Mouse (Mus musculus) heart, embryonic 14.5 days (tissue): ENCODE measurements at regions not wholly inside any gene's neighbourhood (a gene's known extent, or its start where the extent isn't known, plus 50 kb on each side); places are given as distances from the start of the nearest gene placed in this dataset.

ENCODE experiments used
- ATAC-seq: fragments of 200-750 bp; cut with Nextera tagmentation; 2 replicates; pipeline ENCODE4 v1.8.0; 2017; ENCODE audit warnings: low read depth, moderate TSS enrichment; ENCODE audit not compliant: insufficient number of reproducible peaks, insufficient read depth, low FRiP score
- H3K27ac ChIP-seq, 2 experiments: fragments of 200-500 bp in 1 of 2; fragments of 300-500 bp in 1 of 2; sonication (generic) in 1 of 2; replicated peaks in 1 of 2; 2 replicates each; pipeline ENCODE4 v1.5.1; 2012 to 2014; ENCODE audit warnings: low read depth in 2 of 2, low read length in 2 of 2, control low read depth in 1 of 2, mild to moderate bottlenecking in 1 of 2, mixed read lengths in 1 of 2; ENCODE audit not compliant: control insufficient read depth in 1 of 2, insufficient read depth in 1 of 2
- H3K27me3 ChIP-seq: fragments of 300-500 bp; sonication (generic); 2 replicates; pipeline ENCODE4 v1.6.1; 2014; ENCODE audit warnings: mild to moderate bottlenecking, low read length, control low read depth; ENCODE audit not compliant: control insufficient read depth, insufficient read depth
- H3K36me3 ChIP-seq: fragments of 300-500 bp; sonication (generic); 2 replicates; pipeline ENCODE4 v1.6.1; 2014; ENCODE audit warnings: mild to moderate bottlenecking, control low read depth, low read length, mixed read lengths; ENCODE audit not compliant: control insufficient read depth, insufficient read depth
- H3K4me1 ChIP-seq, 2 experiments: fragments of 200-500 bp in 1 of 2; fragments of 300-500 bp in 1 of 2; sonication (generic) in 1 of 2; 2 replicates each; pipeline ENCODE4 v1.6.1; 2012 to 2014; ENCODE audit warnings: low read length in 2 of 2, control low read depth in 1 of 2, mixed read lengths in 1 of 2; ENCODE audit not compliant: control insufficient read depth in 2 of 2, insufficient read depth in 2 of 2
- H3K4me2 ChIP-seq: fragments of 300-500 bp; sonication (generic); 2 replicates; pipeline ENCODE4 v1.6.1; 2014; ENCODE audit warnings: mild to moderate bottlenecking, low read length
- H3K4me3 ChIP-seq, 2 experiments: fragments of 200-500 bp in 1 of 2; fragments of 300-500 bp in 1 of 2; sonication (generic) in 1 of 2; 2 replicates each; pipeline ENCODE4 v1.5.1; 2012 to 2014; ENCODE audit warnings: low read length in 2 of 2, mild to moderate bottlenecking in 2 of 2, control low read depth in 1 of 2, low read depth in 1 of 2, moderate library complexity in 1 of 2; ENCODE audit not compliant: control insufficient read depth in 1 of 2, insufficient read depth in 1 of 2
- H3K9ac ChIP-seq: fragments of 300-500 bp; sonication (generic); 2 replicates; pipeline ENCODE4 v1.6.1; 2014; ENCODE audit warnings: mild to moderate bottlenecking, low read length
- H3K9me3 ChIP-seq: fragments of 300-500 bp; sonication (generic); 2 replicates; pipeline ENCODE4 v1.6.1; 2016; ENCODE audit warnings: low read length, control low read depth; ENCODE audit not compliant: control insufficient read depth
- WGBS: fragments of 180-500 bp; shearing (Covaris S2); extraction: QIAGEN DNeasy Blood & Tissue Kit; methylation state at CpG from one replicate; pipeline ENCODE4 v1.1.7; 2014; 5-methylcytosine and 5-hydroxymethylcytosine counted together

GRCm38 (mm10) chr19:54783729-54784128 lies 343.3 kb downstream of the Gpam start:
- no peak overlapping the region for H3K9ac ChIP-seq
- no peak overlapping the region for H3K27ac ChIP-seq
- H3K9me3 ChIP-seq, result no peaks in the 10 kb centered on the region
- no peak overlapping the region for H3K4me2 ChIP-seq
- WGBS, result 71% methylated on average over 1 of the region's 1 CpGs
- ATAC-seq, result no peak
- no peaks in the 10 kb centered on the region for H3K27me3 ChIP-seq
- no peaks in the 10 kb centered on the region for H3K4me1 ChIP-seq
- H3K36me3 ChIP-seq, result no peaks in the 10 kb centered on the region
- H3K4me3 ChIP-seq, result no peak overlapping the region

- Histone ChIP-seq H3K27ac (no peak overlapping the region), H3K4me2 (no peak overlapping the region), H3K27me3 (no peaks in the 10 kb centered on the region), H3K36me3 (no peaks in the 10 kb centered on the region), H3K9ac (no peak overlapping the region), H3K4me3 (no peak overlapping the region), H3K9me3 (no peaks in the 10 kb centered on the region), H3K4me1 (peaks cover 0 to 9% of the 10 kb centered on the region in 2 experiments; a peak in 2 of 4 replicates)
- WGBS, result 86% methylated on average over 5 of the region's 5 CpGs
- no peak for ATAC-seq
Observed at GRCm38 (mm10) chr19:54757761-54758160, 369.3 kb downstream of the Gpam start.

GRCm38 (mm10) chr19:54756681-54757257 lies 370.3 kb downstream of the Gpam start:
- no peak for ATAC-seq
- peak overlapping the region; percentile 28; the same call in 1 of the 2 replicates for H3K4me2 ChIP-seq
- H3K27ac ChIP-seq, result peak overlapping the region in 1 of 2 experiments; percentile 1; a peak in 1 of 4 replicates
- no peaks in the 10 kb centered on the region for H3K36me3 ChIP-seq
- H3K4me3 ChIP-seq, result no peak overlapping the region
- no peak overlapping the region for H3K9ac ChIP-seq
- H3K27me3 ChIP-seq, result no peaks in the 10 kb centered on the region
- no peaks in the 10 kb centered on the region for H3K9me3 ChIP-seq
- peaks cover 0 to 9% of the 10 kb centered on the region in 2 experiments; a peak in 2 of 4 replicates for H3K4me1 ChIP-seq
- WGBS, result 22% methylated on average over 8 of the region's 8 CpGs

GRCm38 (mm10) chr19:54755451-54755850 lies 371.6 kb downstream of the Gpam start:
- Histone ChIP-seq H3K9me3 (no peaks in the 10 kb centered on the region), H3K4me3 (no peak overlapping the region), H3K27me3 (no peaks in the 10 kb centered on the region), H3K36me3 (no peaks in the 10 kb centered on the region), H3K9ac (no peak overlapping the region), H3K4me2 (no peak overlapping the region), H3K27ac (no peak overlapping the region), H3K4me1 (peaks cover 0 to 9% of the 10 kb centered on the region in 2 experiments; a peak in 2 of 4 replicates)
- no peak for ATAC-seq
- WGBS, result 76% methylated on average over 2 of the region's 2 CpGs

GRCm38 (mm10) chr19:54733938-54734337 lies 393.1 kb downstream of the Gpam start:
- Histone ChIP-seq H3K27me3 (no peaks in the 10 kb centered on the region), H3K4me1 (no peaks in the 10 kb centered on the region), H3K4me2 (no peak overlapping the region), H3K27ac (no peak overlapping the region), H3K9me3 (no peaks in the 10 kb centered on the region), H3K36me3 (no peaks in the 10 kb centered on the region), H3K4me3 (no peak overlapping the region), H3K9ac (no peak overlapping the region)
- ATAC-seq, result no peak
- 65% methylated on average over 2 of the region's 2 CpGs for WGBS

GRCm38 (mm10) chr19:54731749-54732148 lies 395.3 kb downstream of the Gpam start:
- Histone ChIP-seq H3K9me3 (no peaks in the 10 kb centered on the region), H3K27ac (no peak overlapping the region), H3K4me3 (no peak overlapping the region), H3K4me2 (no peak overlapping the region), H3K9ac (no peak overlapping the region), H3K4me1 (no peaks in the 10 kb centered on the region), H3K36me3 (no peaks in the 10 kb centered on the region), H3K27me3 (no peaks in the 10 kb centered on the region)
- no peak for ATAC-seq
- WGBS, result 71% methylated on average over 8 of the region's 8 CpGs

GRCm38 (mm10) chr19:54731315-54731714 lies 395.7 kb downstream of the Gpam start:
- H3K27me3 ChIP-seq, result no peaks in the 10 kb centered on the region
- no peak overlapping the region for H3K4me3 ChIP-seq
- no peak overlapping the region for H3K4me2 ChIP-seq
- H3K9ac ChIP-seq, result no peak overlapping the region
- 86% methylated on average over 2 of the region's 2 CpGs for WGBS
- no peak for ATAC-seq
- no peaks in the 10 kb centered on the region for H3K9me3 ChIP-seq
- H3K27ac ChIP-seq, result no peak overlapping the region
- H3K36me3 ChIP-seq, result no peaks in the 10 kb centered on the region
- no peaks in the 10 kb centered on the region for H3K4me1 ChIP-seq

- Histone ChIP-seq H3K4me2 (no peak overlapping the region), H3K27ac (no peak overlapping the region), H3K4me3 (no peak overlapping the region), H3K4me1 (no peaks in the 10 kb centered on the region), H3K9me3 (no peaks in the 10 kb centered on the region), H3K9ac (no peak overlapping the region), H3K27me3 (no peaks in the 10 kb centered on the region), H3K36me3 (no peaks in the 10 kb centered on the region)
- ATAC-seq, result no peak
- WGBS, result 84% methylated on average over 2 of the region's 2 CpGs
Observed at GRCm38 (mm10) chr19:54730801-54731200, 396.2 kb downstream of the Gpam start.
